Mouse (Mus musculus): ENCODE measurements at regions not wholly inside any gene's neighbourhood (a gene's known extent, or its start where the extent isn't known, plus 50 kb on each side); places are given as distances from the start of the nearest gene placed in this dataset.

DNA sequence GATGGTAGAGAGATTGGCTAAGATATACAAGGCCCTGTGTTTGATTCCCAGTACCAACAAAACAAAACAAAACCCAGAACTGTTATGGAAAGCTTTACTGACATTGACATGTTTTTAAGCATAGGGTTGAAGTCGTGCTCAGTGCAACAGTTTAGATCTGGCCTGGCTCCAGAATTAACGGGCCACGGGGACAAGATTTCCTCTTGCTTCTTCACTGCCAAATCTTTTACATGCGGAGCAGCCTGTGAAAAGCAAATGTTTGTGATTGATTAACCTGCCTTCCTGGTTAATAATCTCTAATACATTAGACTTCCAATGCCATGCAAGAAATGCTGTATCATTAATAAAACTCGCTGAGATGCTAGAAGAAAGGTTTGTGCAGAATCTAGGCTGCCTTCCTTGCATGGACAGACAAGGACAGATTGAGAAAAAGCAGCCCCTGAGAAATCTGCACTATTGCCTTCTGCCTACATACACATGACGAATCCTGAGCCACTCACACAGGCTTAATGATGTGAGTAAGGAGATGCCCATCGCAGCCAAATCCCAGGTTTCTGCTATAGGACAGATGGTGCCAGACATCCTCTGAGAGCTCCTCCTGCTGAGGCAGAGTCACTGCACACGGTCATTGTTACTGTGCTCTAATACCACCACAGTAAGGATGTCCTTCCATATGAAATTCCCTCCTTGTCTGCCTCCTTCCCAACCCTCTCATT, 697.2 kb upstream of the Tmem132c start:
- no peak overlapping the region for H3K9ac ChIP-seq
- no peak overlapping the region for H3K4me3 ChIP-seq
- no peaks in the 10 kb centered on the region for H3K36me3 ChIP-seq
- peak; percentile 56; the same call in 1 of the 2 replicates for ATAC-seq (ENCODE audit: low FRiP score, low read depth)
- WGBS, result 39% methylated on average over 8 of the region's 8 CpGs
- H3K9me3 ChIP-seq, result no peaks in the 10 kb centered on the region
- peak overlapping the region; percentile 20; the same call in 1 of the 2 replicates for H3K27ac ChIP-seq (replicated peaks)
- H3K4me1 ChIP-seq (replicated peaks), result peaks cover 4% of the 10 kb centered on the region; the same call in 1 of the 2 replicates
- no peak overlapping the region for H3K4me2 ChIP-seq
- H3K27me3 ChIP-seq, result no peaks in the 10 kb centered on the region

DNA sequence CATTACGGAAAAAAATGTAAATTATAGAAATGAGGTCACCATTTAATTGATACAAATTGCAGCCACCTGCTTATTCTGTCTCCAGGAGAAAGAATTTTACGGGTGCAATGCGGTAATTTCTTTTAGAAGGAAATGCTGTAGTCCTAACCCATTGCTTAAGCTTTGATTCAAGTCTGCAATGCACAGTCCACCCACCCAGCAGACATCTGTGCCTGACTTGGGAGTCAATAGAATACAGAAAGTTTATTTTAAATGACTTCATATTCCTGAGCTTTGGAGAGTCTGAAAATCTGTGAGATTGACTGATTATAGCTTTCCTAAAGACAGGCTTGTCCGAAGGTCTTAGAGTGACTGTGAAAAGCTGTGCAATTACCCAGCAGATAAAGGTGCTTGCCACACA, 693.8 kb upstream of the Tmem132c start:
- Histone ChIP-seq H3K27me3 (no peaks in the 10 kb centered on the region), H3K4me2 (no peak overlapping the region), H3K27ac (replicated peaks) (no peak overlapping the region), H3K4me3 (no peak overlapping the region), H3K9me3 (no peaks in the 10 kb centered on the region), H3K9ac (no peak overlapping the region), H3K36me3 (no peaks in the 10 kb centered on the region), H3K4me1 (replicated peaks) (no peaks in the 10 kb centered on the region; the same call in 1 of the 2 replicates)
- no peak for ATAC-seq (ENCODE audit: low FRiP score, low read depth)
- 86% methylated on average over 4 of the region's 4 CpGs for WGBS

DNA sequence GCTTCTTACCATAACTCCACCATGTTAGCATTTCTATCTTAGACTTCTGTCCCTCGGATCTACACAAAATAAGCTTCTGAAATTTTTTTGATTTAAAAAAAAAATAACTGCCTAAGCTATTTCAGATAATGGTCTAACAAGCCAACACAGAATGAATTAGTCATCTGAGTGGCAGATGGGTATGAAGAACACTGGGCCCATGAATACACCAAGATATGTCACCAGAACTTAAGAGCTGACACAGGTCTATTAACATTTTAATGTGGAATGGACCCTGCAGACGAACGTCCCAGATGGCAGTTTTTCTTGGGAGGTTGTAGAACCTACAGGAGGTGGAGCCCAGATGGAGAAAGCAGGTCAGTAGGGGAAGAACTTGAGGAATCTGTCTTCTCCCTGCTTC, 689.9 kb upstream of the Tmem132c start:
- 69% methylated on average over 3 of the region's 3 CpGs for WGBS

DNA sequence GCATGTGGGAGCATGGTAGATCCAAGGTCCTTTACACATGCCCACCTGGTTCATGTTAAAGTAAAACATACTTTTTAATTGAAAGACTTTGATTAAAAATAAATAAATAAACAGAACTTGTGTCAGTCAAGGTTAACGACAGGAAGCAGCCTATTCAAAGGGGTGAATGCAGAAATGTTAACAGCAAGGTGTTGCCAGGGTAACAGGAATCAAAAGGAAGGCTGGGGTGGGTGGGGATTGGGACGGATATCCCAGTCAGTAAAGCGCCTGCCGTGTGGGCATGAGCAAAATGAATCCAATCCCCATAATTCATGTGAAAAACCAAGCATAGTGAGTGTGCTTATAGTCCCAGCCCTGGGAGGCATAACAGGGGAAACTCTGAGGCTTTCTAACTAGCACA, 682.6 kb upstream of the Tmem132c start:
- ATAC-seq (ENCODE audit: low FRiP score, low read depth), result no peak
- H3K36me3 ChIP-seq, result no peaks in the 10 kb centered on the region
- no peaks in the 10 kb centered on the region for H3K4me1 ChIP-seq (replicated peaks)
- no peaks in the 10 kb centered on the region for H3K9me3 ChIP-seq
- no peak overlapping the region for H3K4me2 ChIP-seq
- no peak overlapping the region for H3K9ac ChIP-seq
- WGBS, result 38% methylated on average over 4 of the region's 4 CpGs
- no peak overlapping the region for H3K4me3 ChIP-seq
- no peak overlapping the region for H3K27ac ChIP-seq (replicated peaks)
- H3K27me3 ChIP-seq, result no peaks in the 10 kb centered on the region

More for the DNA sequence above, 689.9 kb upstream of the Tmem132c start:
- H3K4me2 ChIP-seq, result no peak overlapping the region
- no peaks in the 10 kb centered on the region for H3K36me3 ChIP-seq
- H3K27ac ChIP-seq (replicated peaks), result no peak overlapping the region
- H3K9me3 ChIP-seq, result no peaks in the 10 kb centered on the region
- H3K4me3 ChIP-seq, result no peak overlapping the region
- H3K27me3 ChIP-seq, result no peaks in the 10 kb centered on the region
- no peak overlapping the region for H3K9ac ChIP-seq
- no peak for ATAC-seq (ENCODE audit: low FRiP score, low read depth)
- no peaks in the 10 kb centered on the region for H3K4me1 ChIP-seq (replicated peaks)

DNA sequence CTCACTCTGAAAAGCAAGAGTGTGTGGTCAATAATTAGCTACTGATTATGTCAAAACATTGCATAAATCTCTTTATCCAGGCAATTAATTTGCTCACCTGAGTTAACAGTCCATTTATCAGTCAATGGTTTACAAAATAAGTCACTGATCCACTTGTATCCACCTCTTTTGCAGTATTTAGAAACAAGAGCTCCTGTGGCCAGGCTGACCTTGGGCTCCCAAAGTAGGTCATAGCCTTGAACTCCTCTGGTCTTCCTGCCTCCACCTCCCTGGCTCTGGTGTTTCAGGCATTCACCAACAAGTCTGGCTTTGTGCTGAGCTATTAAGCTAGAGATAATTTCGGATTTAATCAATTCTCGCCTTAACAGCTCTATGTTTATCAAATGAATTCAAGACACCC, 675.8 kb upstream of the Tmem132c start:
- H3K27ac ChIP-seq (replicated peaks), result no peak overlapping the region
- no peak overlapping the region for H3K4me2 ChIP-seq
- H3K4me3 ChIP-seq, result no peak overlapping the region
- no peaks in the 10 kb centered on the region for H3K36me3 ChIP-seq
- ATAC-seq (ENCODE audit: low FRiP score, low read depth), result no peak
- H3K9me3 ChIP-seq, result no peaks in the 10 kb centered on the region
- 91% methylated on average over 2 of the region's 2 CpGs for WGBS
- no peaks in the 10 kb centered on the region for H3K4me1 ChIP-seq (replicated peaks)
- H3K9ac ChIP-seq, result no peak overlapping the region
- no peaks in the 10 kb centered on the region for H3K27me3 ChIP-seq

DNA sequence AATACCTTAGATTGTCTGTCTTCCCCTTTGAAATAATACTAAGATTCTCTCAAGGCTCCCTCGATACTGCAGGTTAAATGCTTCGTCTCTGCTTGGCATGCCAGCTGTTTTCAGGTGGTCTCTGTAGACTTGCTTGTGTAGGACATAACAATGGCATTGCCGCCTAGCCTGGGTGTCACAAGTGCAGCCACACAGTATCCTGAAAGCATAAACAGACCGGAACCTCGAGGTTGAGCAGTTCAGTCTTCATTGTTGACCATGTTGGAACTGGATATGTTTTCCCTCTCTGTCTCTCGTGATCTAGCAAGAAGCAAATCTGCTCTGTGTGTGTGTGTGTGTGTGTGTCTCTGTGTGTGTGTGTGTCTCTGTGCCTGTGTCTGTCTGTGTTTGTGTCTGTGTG, 675.4 kb upstream of the Tmem132c start:
- H3K36me3 ChIP-seq, result no peaks in the 10 kb centered on the region
- no peaks in the 10 kb centered on the region for H3K9me3 ChIP-seq
- no peak for ATAC-seq (ENCODE audit: low FRiP score, low read depth)
- no peak overlapping the region for H3K9ac ChIP-seq
- H3K4me3 ChIP-seq, result no peak overlapping the region
- no peaks in the 10 kb centered on the region for H3K27me3 ChIP-seq
- H3K4me1 ChIP-seq (replicated peaks), result no peaks in the 10 kb centered on the region
- H3K4me2 ChIP-seq, result no peak overlapping the region
- 80% methylated on average over 6 of the region's 6 CpGs for WGBS
- no peak overlapping the region for H3K27ac ChIP-seq (replicated peaks)

DNA sequence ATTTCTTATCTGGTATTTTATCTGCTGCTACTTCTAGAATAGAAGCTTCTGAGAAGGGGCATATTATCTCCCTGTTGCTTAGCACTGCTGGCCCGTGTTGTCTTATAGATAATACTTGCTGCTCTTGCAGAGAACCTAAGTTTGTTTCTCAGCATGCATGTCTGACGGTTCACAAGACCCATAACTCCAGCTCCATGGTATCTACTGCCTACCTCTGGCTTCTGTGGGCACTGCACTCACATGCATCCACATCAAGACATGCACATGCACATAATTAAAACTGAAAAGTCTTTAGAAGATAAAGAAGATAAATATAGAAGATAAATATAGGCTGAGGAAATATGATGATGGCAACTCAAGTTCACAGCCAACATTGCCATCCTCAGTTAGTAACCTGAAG, 667.8 kb upstream of the Tmem132c start:
- 87% methylated on average over 2 of the region's 2 CpGs for WGBS
- H3K36me3 ChIP-seq, result no peaks in the 10 kb centered on the region
- no peaks in the 10 kb centered on the region for H3K4me1 ChIP-seq (replicated peaks)
- H3K4me3 ChIP-seq, result no peak overlapping the region
- ATAC-seq (ENCODE audit: low FRiP score, low read depth), result no peak
- H3K27ac ChIP-seq (replicated peaks), result no peak overlapping the region
- no peak overlapping the region for H3K4me2 ChIP-seq
- H3K9ac ChIP-seq, result no peak overlapping the region
- H3K27me3 ChIP-seq, result no peaks in the 10 kb centered on the region
- no peaks in the 10 kb centered on the region for H3K9me3 ChIP-seq

DNA sequence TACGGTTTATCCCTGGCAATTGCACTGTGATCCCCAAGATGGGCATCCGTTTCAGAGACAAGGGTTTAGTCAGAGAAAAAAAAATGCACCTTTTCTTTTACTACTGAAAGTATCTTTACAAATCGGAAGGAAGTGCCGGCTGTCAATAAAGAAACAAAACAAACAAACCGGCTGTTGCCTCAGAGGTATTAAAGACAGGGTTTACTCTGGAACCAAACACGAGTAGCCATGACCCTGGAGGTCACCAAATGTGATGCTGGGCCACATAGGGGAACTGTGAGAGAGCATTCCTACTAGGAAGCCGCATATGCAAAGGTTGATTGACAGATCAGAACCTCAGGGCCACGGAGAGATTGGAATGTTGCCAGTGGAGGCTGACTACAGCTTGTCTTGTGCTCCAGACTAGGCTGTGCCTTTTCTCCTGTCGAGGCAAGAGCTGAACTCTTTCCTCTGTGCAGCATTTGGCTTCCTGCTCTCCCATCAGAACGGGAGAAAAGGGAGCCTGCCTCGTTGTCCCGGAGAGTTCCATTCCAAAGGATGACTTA, 643.8 kb upstream of the Tmem132c start:
- Histone ChIP-seq H3K9ac (no peak overlapping the region), H3K4me2 (no peak overlapping the region), H3K9me3 (no peaks in the 10 kb centered on the region), H3K27ac (replicated peaks) (no peak overlapping the region), H3K27me3 (no peaks in the 10 kb centered on the region), H3K4me1 (replicated peaks) (0 out of 2 replicates have a peak, but pooled peaks cover 5% of the 10 kb centered on the region), H3K4me3 (no peak overlapping the region), H3K36me3 (no peaks in the 10 kb centered on the region)
- ATAC-seq (ENCODE audit: low FRiP score, low read depth), result no peak
- WGBS, result 58% methylated on average over 12 of the region's 12 CpGs

DNA sequence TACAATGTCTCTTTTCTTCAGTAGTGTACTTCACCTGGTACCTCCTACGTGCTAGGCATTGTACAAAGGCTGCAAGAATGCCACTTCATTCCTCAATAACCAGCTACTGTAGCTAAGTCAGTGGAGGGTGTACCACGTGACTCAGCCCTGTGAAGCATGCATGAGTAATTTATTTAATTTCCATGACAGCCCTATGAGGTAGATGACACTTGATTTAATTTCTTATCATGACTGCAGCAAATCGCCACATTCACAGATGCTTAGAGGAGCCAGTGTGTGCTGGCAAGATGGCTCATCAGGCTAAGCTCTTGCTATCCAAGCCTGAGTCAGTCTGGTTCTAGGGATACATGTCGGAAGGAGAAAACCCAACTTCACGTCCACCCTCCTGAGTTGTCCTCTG, 642.0 kb upstream of the Tmem132c start:
- Histone ChIP-seq H3K27ac (replicated peaks) (no peak overlapping the region), H3K9me3 (no peaks in the 10 kb centered on the region), H3K9ac (no peak overlapping the region), H3K4me1 (replicated peaks) (0 out of 2 replicates have a peak, but pooled peaks cover 5% of the 10 kb centered on the region), H3K4me2 (no peak overlapping the region), H3K27me3 (no peaks in the 10 kb centered on the region), H3K36me3 (no peaks in the 10 kb centered on the region), H3K4me3 (no peak overlapping the region)
- ATAC-seq (ENCODE audit: low FRiP score, low read depth), result no peak
- 59% methylated on average over 5 of the region's 5 CpGs for WGBS

DNA sequence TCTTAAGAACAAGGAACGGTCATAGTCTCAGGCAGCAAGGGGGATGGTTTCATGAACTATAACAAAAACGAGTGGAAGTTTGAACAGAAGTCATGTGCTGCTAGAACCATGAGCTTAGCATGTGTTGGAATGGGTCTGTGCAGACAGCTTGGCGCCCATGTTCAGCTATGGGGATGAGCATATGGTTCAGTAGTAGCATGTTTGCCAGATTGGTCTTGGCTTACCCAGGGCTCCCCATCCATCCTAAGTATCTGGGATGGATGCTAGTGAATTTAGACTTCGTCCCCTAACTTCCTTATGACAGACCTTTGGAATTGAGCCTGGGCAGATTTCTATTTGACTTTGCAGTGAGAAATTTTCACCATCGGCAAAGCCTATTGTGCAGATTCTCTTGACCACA, 634.9 kb upstream of the Tmem132c start:
- H3K4me2 ChIP-seq, result no peak overlapping the region

DNA sequence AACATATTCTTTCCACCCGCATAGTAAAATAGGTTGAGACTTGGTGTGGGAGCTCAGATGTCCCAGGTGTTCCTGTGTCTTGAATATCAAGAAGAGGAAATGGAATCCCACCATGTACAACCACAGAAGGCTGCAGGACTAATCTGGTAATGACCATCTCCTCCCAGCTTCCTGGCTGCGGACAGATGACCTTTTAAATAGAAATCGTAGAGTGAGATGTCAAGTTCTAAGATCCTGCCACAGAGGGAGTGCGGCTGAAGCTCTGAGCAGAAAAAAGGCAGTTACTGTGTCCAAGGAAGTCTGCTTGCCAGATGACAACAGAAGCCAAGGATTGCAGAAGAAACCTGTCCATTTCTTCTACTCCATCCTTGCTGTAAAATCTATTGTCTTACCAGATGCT, 629.0 kb upstream of the Tmem132c start:
- Histone ChIP-seq H3K4me2 (no peak overlapping the region), H3K27ac (replicated peaks) (no peak overlapping the region), H3K27me3 (no peaks in the 10 kb centered on the region), H3K4me3 (no peak overlapping the region), H3K9ac (no peak overlapping the region), H3K9me3 (no peaks in the 10 kb centered on the region), H3K4me1 (replicated peaks) (no peaks in the 10 kb centered on the region), H3K36me3 (no peaks in the 10 kb centered on the region)
- 89% methylated on average over 4 of the region's 4 CpGs for WGBS
- ATAC-seq (ENCODE audit: low FRiP score, low read depth), result no peak

More for the DNA sequence above, 634.9 kb upstream of the Tmem132c start:
- Histone ChIP-seq H3K9me3 (no peaks in the 10 kb centered on the region), H3K27me3 (no peaks in the 10 kb centered on the region), H3K4me3 (no peak overlapping the region), H3K27ac (replicated peaks) (no peak overlapping the region), H3K9ac (no peak overlapping the region), H3K4me1 (replicated peaks) (no peaks in the 10 kb centered on the region), H3K36me3 (no peaks in the 10 kb centered on the region)
- 87% methylated on average over 5 of the region's 5 CpGs for WGBS
- no peak for ATAC-seq (ENCODE audit: low FRiP score, low read depth)

DNA sequence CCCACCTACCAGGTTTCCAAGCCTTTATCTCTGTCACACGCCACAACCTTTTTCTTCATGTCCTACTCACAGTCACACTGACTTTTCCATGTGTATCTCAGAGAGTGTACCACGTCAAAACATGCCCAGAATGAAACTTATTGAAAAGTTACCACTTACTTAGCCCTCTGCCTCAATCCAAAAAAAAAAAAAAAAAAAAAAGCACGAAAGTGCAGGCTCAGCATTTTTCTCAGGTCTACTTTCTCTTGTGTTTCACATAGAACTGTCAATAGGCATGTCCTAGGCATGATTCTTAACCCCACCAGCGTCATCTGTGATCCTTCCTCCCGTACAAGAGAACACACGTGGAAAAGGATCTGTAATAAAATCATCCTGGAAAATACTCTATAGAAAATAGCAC, 619.1 kb upstream of the Tmem132c start:
- Histone ChIP-seq H3K27me3 (no peaks in the 10 kb centered on the region), H3K9me3 (no peaks in the 10 kb centered on the region), H3K4me3 (no peak overlapping the region), H3K9ac (no peak overlapping the region), H3K27ac (replicated peaks) (no peak overlapping the region), H3K4me2 (no peak overlapping the region), H3K4me1 (replicated peaks) (no peaks in the 10 kb centered on the region), H3K36me3 (no peaks in the 10 kb centered on the region)
- 80% methylated on average over 6 of the region's 6 CpGs for WGBS
- ATAC-seq (ENCODE audit: low FRiP score, low read depth), result no peak

DNA sequence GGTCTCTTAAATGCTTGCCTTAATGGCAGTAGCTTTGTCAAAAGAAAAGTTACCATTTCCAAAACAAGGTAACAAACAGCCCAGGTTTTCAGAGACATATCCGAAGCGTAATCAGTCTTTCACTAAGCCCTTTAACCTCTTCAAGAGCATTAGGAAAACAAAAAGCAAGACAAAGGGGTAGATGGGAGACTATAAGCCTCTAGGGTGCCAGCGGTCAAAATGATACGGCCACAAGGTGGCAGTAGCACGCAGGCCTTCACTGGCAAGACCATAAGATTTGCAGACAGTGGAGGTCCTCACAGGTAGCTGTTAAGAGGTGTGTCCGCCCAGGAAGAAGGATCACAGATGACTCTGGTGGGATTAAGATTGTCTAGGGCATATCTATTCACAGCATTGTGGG, 618.4 kb upstream of the Tmem132c start:
- Histone ChIP-seq H3K36me3 (no peaks in the 10 kb centered on the region), H3K9ac (no peak overlapping the region), H3K9me3 (no peaks in the 10 kb centered on the region), H3K27me3 (no peaks in the 10 kb centered on the region), H3K4me1 (replicated peaks) (no peaks in the 10 kb centered on the region), H3K27ac (replicated peaks) (no peak overlapping the region), H3K4me2 (no peak overlapping the region), H3K4me3 (no peak overlapping the region)
- 16% methylated on average over 6 of the region's 6 CpGs for WGBS
- no peak for ATAC-seq (ENCODE audit: low FRiP score, low read depth)

All from hindbrain, embryonic 15.5 days (tissue).